Mouse (Mus musculus) lung, embryonic 16.5 days (tissue): ENCODE data around the gene Fpgs. TPM values are rescaled to one million over a fixed set of nuclear protein-coding genes. Genes with fewer than 3 reads are reported as not detected.

ENCODE experiments used
- ATAC-seq: fragments of 200-750 bp; cut with Nextera tagmentation; 2 replicates; pipeline ENCODE4 v1.8.0; 2017; ENCODE audit warnings: low read depth, mild to moderate bottlenecking, moderate library complexity
- H3K27ac ChIP-seq: fragments of 300-500 bp; sonication (generic); 2 replicates; pipeline ENCODE4 v1.5.1; 2014; ENCODE audit warnings: mild to moderate bottlenecking, control low read depth, low read length
- H3K27me3 ChIP-seq: fragments of 300-500 bp; sonication (generic); 2 replicates; pipeline ENCODE4 v1.6.1; 2014; ENCODE audit warnings: low read depth, low read length, mixed read lengths; ENCODE audit not compliant: control insufficient read depth, insufficient read depth
- H3K36me3 ChIP-seq: fragments of 300-500 bp; sonication (generic); 2 replicates; pipeline ENCODE4 v1.6.1; 2014; ENCODE audit warnings: low read length; ENCODE audit not compliant: control insufficient read depth, insufficient read depth
- H3K4me1 ChIP-seq: fragments of 300-500 bp; sonication (generic); replicated peaks from 2 replicates; pipeline ENCODE4 v1.6.1; 2014; ENCODE audit warnings: low read length, mixed read lengths; ENCODE audit not compliant: control insufficient read depth, insufficient read depth
- H3K4me2 ChIP-seq: fragments of 300-500 bp; sonication (generic); 2 replicates; pipeline ENCODE4 v1.6.1; 2014; ENCODE audit warnings: low read depth, low read length, control low read depth
- H3K4me3 ChIP-seq: fragments of 300-500 bp; sonication (generic); 2 replicates; pipeline ENCODE4 v1.5.1; 2014; ENCODE audit warnings: mild to moderate bottlenecking, low read length, control low read depth
- H3K9ac ChIP-seq: fragments of 300-500 bp; sonication (generic); 2 replicates; pipeline ENCODE4 v1.6.1; 2014; ENCODE audit warnings: low read length, control low read depth
- H3K9me3 ChIP-seq: fragments of 300-500 bp; sonication (generic); 2 replicates; pipeline ENCODE4 v1.6.1; 2016; ENCODE audit warnings: low read length; ENCODE audit not compliant: control insufficient read depth
- WGBS: fragments of 180-500 bp; shearing (Covaris S2); extraction: QIAGEN DNeasy Blood & Tissue Kit; methylation state at CpG from one replicate; pipeline ENCODE4 v1.1.7; 2014; 5-methylcytosine and 5-hydroxymethylcytosine counted together
- polyA plus RNA-seq: library from polyadenylated mRNA; unstranded; fragments of >200 nt; fragmentation: Nextera tagmentation; extraction: Ambion mirVana; gene quantifications from 2 replicates; pipeline ENCODE4 v1.2.1, GENCODE M21; 2015

Fpgs gene
- polyA plus RNA-seq, 1 experiment from 2014 or later, result 25.5 TPM

- Histone ChIP-seq H3K36me3 (no peaks in the 10 kb centered on the region), H3K27ac (peak overlapping the region; percentile 88), H3K4me1 (peaks cover 13% of the 10 kb centered on the region), H3K4me3 (peak overlapping the region; percentile 6), H3K9me3 (no peaks in the 10 kb centered on the region), H3K9ac (peak overlapping the region; percentile 36), H3K27me3 (no peaks in the 10 kb centered on the region), H3K4me2 (peak overlapping the region; percentile 57)
- 8% methylated on average over 11 of the region's 11 CpGs for WGBS
- peak; percentile 27; the same call in 1 of the 2 replicates for ATAC-seq
Measured at GRCm38 (mm10) chr2:32730854-32731253, 26.9 kb upstream of the Fpgs start.

GRCm38 (mm10) chr2:32729547-32729946, 25.6 kb upstream of the Fpgs start:
- peaks cover 16% of the 10 kb centered on the region for H3K4me1 ChIP-seq
- H3K36me3 ChIP-seq, result no peaks in the 10 kb centered on the region
- no peaks in the 10 kb centered on the region for H3K9me3 ChIP-seq
- peak overlapping the region; percentile 88 for H3K27ac ChIP-seq
- peak overlapping the region; percentile 50 for H3K4me3 ChIP-seq
- no peak for ATAC-seq
- H3K27me3 ChIP-seq, result no peaks in the 10 kb centered on the region
- peak overlapping the region; percentile 57 for H3K4me2 ChIP-seq
- WGBS, result 71% methylated on average over 4 of the region's 4 CpGs
- H3K9ac ChIP-seq, result peak overlapping the region; percentile 37; the same call in 1 of the 2 replicates

DNA sequence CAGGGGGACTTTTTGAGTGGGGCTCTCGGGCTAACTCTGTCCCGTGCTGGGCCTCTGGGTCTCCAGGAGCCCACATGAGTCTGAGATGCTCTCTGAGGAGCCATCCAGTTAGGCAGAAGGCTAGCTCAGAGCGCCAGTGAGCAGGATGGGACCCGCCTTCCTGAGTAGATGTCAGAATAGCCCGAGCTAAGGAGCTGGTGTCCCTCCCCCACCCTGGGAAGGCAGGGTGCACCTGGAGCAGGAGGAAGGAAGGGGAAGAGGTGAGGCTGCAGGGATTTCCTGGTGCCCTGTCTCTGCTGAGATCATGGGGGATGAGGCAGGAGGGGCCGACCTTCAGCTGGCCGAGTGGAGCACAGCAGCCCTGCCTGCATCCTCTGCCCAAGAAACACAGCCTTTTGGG, 24.5 kb upstream of the Fpgs start:
- Histone ChIP-seq H3K9ac (peak overlapping the region; percentile 63), H3K27ac (peak overlapping the region; percentile 71), H3K9me3 (no peaks in the 10 kb centered on the region), H3K4me1 (peaks cover 16% of the 10 kb centered on the region), H3K4me3 (peak overlapping the region; percentile 50), H3K4me2 (peak overlapping the region; percentile 57), H3K27me3 (no peaks in the 10 kb centered on the region), H3K36me3 (no peaks in the 10 kb centered on the region)
- WGBS, result 38% methylated on average over 7 of the region's 7 CpGs
- 0 out of 2 replicates have a peak, but pooled peaks have one; percentile 8 for ATAC-seq

DNA sequence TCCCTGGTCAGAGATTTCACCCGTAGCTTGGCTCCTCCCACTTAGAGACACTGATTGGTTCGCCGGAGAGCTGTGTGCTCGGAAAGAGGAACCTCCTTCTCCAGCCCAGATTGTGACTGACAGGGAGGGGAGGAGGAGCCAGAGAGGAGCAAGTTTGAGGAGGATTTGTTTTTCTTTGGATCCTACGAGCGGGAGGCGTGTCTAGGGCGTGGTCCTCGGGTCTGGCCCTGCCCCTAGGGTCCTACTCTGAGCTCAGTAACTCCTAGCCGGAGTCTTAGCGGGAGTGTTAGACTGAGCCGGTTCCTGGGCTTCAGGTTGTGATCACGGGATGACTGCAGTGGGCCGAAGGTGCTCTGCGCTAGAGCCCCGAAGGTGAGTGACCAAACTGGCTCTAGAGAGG, 23.5 kb upstream of the Fpgs start:
- ATAC-seq, result peak; percentile 98
- H3K9ac ChIP-seq, result peak overlapping the region; percentile 63
- no peaks in the 10 kb centered on the region for H3K9me3 ChIP-seq
- peak overlapping the region; percentile 50 for H3K4me3 ChIP-seq
- H3K36me3 ChIP-seq, result no peaks in the 10 kb centered on the region
- H3K4me1 ChIP-seq, result peaks cover 16% of the 10 kb centered on the region
- H3K4me2 ChIP-seq, result peak overlapping the region; percentile 57
- no peaks in the 10 kb centered on the region for H3K27me3 ChIP-seq
- WGBS, result 1% methylated on average over 16 of the region's 16 CpGs
- H3K27ac ChIP-seq, result no peak overlapping the region; the same call in 1 of the 2 replicates

DNA sequence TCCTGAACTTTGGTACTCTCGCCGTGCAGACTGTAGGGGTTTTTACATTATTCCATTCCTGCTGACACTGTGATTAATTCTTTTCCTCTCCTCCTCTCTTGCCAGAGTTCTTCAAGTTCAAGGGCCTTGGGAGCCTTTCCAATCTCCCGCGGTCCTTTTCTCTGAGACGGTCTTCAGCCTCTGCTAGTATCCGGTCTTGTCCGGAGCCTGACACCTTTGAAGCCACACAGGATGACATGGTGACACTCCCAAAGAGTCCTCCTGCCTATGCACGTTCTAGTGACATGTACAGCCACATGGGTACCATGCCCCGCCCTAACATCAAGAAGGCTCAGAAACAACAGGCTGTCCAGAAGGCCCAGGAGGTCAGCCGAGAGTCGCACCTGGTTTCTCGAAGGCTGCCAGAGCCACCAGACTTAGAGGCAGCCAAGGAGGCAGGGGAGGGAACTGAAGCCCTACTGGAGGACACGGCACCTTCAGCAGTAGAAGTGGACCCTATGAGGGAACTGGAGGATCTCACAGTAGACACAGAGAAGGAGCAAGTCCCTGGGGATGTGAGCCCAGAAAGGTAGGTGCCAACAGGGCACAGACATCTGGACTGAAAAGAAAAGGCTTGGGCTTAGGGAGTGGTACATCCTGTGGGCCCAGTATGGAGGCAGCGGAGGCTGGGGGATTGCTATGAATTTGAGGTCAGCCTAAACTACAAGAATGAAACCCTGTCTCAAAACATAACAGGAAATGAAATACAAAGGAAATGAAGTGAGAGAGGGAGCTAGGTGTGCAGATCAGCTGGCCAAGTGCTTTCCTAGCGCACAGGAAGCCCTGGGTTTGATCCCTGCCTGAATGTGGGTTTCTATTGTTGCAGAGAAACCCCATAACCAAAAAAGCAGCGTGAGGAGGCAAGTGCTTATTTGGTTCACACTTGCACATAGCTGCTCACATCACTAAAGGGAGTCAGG, 21.2 kb upstream of the Fpgs start:
- H3K9ac ChIP-seq, result no peak overlapping the region
- no peaks in the 10 kb centered on the region for H3K27me3 ChIP-seq
- no peak overlapping the region for H3K4me2 ChIP-seq
- 57% methylated on average over 16 of the region's 16 CpGs for WGBS
- peak overlapping the region; percentile 54 for H3K27ac ChIP-seq
- H3K36me3 ChIP-seq, result no peaks in the 10 kb centered on the region
- peaks cover 16% of the 10 kb centered on the region for H3K4me1 ChIP-seq
- H3K9me3 ChIP-seq, result no peaks in the 10 kb centered on the region
- no peak overlapping the region for H3K4me3 ChIP-seq
- no peak for ATAC-seq

DNA sequence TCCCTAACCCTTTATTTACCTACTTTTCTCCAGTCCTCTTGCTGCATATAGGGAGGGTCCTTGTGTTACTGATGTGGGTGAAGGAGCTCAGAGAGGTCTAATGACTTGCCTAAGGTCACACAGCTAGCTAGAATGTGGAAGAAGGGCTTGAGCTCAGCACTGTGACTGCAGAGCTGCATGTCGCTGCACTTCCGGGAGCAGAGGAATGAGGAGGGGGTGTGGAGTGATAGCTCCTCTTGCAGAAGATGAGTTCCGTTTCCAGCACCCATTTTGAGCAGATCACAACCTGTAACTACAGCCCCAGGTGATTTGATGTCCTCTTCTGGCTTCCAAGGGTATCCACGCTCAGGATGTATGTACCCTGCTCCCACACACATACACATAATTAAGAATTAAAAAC, 20.2 kb upstream of the Fpgs start:
- H3K9ac ChIP-seq, result no peak overlapping the region
- H3K27me3 ChIP-seq, result no peaks in the 10 kb centered on the region
- no peak overlapping the region for H3K4me3 ChIP-seq
- H3K9me3 ChIP-seq, result no peaks in the 10 kb centered on the region
- peaks cover 15% of the 10 kb centered on the region for H3K4me1 ChIP-seq
- H3K27ac ChIP-seq, result no peak overlapping the region
- H3K36me3 ChIP-seq, result no peaks in the 10 kb centered on the region
- WGBS, result 79% methylated on average over 4 of the region's 4 CpGs
- no peak overlapping the region for H3K4me2 ChIP-seq
- no peak for ATAC-seq

DNA sequence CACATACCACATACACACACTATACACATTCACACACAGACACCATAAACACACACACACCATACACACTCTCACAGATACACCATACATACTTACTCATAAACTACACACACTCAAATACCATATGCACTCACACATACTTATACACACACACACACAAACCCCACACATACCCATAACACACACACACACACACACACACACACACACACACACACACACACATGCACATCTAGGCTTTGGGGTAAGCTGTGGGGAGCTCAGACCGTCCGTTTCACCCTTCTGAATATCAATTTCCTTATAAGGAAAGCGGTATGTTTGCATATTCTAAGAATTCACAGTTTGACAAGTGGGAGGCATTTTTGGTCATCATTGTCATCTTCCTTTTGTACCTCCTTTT, 18.6 kb upstream of the Fpgs start:
- peaks cover 15% of the 10 kb centered on the region for H3K4me1 ChIP-seq
- ATAC-seq, result no peak
- H3K27ac ChIP-seq, result no peak overlapping the region
- H3K4me2 ChIP-seq, result peak overlapping the region; percentile 39; the same call in 1 of the 2 replicates
- H3K36me3 ChIP-seq, result no peaks in the 10 kb centered on the region
- H3K4me3 ChIP-seq, result peak overlapping the region; percentile 38
- H3K9me3 ChIP-seq, result no peaks in the 10 kb centered on the region
- 38% methylated on average over 3 of the region's 3 CpGs for WGBS
- no peaks in the 10 kb centered on the region for H3K27me3 ChIP-seq
- no peak overlapping the region for H3K9ac ChIP-seq

GRCm38 (mm10) chr2:32722046-32722445, 18.1 kb upstream of the Fpgs start:
- peak overlapping the region; percentile 52 for H3K9ac ChIP-seq
- peaks cover 15% of the 10 kb centered on the region for H3K4me1 ChIP-seq
- peak overlapping the region; percentile 39 for H3K4me2 ChIP-seq
- WGBS, result 37% methylated on average over 6 of the region's 6 CpGs
- no peaks in the 10 kb centered on the region for H3K36me3 ChIP-seq
- no peak for ATAC-seq
- H3K27ac ChIP-seq, result no peak overlapping the region
- peak overlapping the region; percentile 38 for H3K4me3 ChIP-seq
- H3K27me3 ChIP-seq, result no peaks in the 10 kb centered on the region
- no peaks in the 10 kb centered on the region for H3K9me3 ChIP-seq

- ATAC-seq, result peak; percentile 72
- H3K27me3 ChIP-seq, result no peaks in the 10 kb centered on the region
- H3K27ac ChIP-seq, result peak within 1 kb of the TSS; percentile 7; the same call in 1 of the 2 replicates
- no peaks in the 10 kb centered on the region for H3K36me3 ChIP-seq
- peak within 1 kb of the TSS; percentile 38 for H3K4me3 ChIP-seq
- H3K4me1 ChIP-seq, result peaks cover 15% of the 10 kb centered on the region
- peak within 1 kb of the TSS; percentile 52 for H3K9ac ChIP-seq
- peak within 1 kb of the TSS; percentile 39 for H3K4me2 ChIP-seq
- H3K9me3 ChIP-seq, result no peaks in the 10 kb centered on the region
- WGBS, result 30% methylated on average over 8 of the region's 8 CpGs
Measured at GRCm38 (mm10) chr2:32720681-32721229, 16.8 kb upstream of the Fpgs start, which contains the start of gene Sh2d3c. Sh2d3c (plus strand) TSS chr2:32721055.
